Mouse (Mus musculus) yolk sac, embryonic 10.5 days (tissue): Measurements from ENCODE around the gene Bag6.
"Not testable (repeated sequence)": the region's sequence is repeated elsewhere in the genome, so short reads cannot be mapped to it uniquely, and the experiment has no call there.

Experiments
- DNase-seq: peaks from one replicate; pipeline ENCODE4 v3.0.0-alpha.2; 2017; ENCODE audit warnings: low spot score

Gene Bag6

GRCm38 (mm10) chr17:35115046-35116019 is 19.6 kb upstream of the Bag6 start, which contains the start of gene Ly6g5b:
TSS of gene Ly6g5b (minus strand) at chr17:35115428.
- no peak for DNase-seq

GRCm38 (mm10) chr17:35120745-35121142 is 14.2 kb upstream of the Bag6 start:
- no peak for DNase-seq

DNA sequence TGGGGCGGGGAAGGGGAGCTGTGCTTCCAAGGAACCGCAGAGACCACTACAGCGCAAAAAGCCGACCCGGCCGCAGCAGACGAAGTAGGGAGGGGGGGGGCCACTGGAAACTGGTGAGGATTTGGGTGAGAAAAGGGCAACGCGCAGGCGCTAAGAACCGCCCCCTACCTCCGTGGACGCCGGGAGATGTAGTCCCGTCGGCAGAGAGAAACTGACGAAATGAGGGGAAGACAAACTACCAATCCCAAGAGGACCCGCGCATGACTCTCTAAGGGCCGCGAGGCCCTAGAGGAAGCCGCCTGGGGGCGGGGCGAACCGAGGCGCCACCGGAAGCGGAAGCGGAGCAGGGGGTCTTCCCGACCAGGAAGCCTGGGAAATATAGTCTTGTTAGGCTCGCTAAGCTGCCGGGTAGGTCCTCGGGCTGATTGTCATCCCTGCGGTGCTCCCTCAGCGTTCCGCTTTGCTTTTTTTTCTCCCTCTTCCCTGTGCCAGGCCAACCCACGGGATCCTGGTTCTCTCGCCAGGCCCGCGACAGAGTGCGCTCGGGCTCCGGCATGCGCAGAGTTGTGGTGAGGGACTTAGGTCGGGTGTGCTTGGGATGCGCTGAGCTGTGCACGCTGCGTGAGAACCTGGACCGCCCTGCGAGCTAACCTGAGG is 13.7 kb upstream of the Bag6 start, which contains the start of gene Gpank1:
Gpank1 (plus strand) TSS at position 313 of the 657 bp plus-strand sequence.
- DNase-seq: peak; percentile 99

DNA sequence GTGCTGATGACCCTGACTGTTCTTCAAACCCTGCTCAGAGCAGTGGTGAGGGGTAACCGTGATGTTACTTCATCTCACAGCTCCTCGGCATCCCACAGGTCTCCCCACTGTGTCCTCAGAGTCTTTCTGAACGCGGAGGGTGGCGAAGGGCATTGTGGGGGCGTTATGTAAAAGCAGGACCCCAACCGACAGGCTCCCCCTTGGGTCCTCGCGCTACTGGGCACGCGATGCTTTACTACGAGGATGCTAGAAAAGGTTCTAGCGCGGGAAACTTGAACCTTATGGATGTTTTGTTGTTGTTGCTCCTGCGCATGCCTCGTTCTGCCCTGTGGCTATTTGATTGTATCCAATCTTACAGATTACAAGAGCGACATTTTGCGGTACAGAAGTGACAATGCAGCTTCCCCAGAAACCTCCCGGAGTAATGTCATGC is 13.1 kb upstream of the Bag6 start, which contains the start of gene Csnk2b:
Csnk2b (minus strand) TSS at position 183 of the 433 bp plus-strand sequence.
- DNase-seq: no peak

DNA sequence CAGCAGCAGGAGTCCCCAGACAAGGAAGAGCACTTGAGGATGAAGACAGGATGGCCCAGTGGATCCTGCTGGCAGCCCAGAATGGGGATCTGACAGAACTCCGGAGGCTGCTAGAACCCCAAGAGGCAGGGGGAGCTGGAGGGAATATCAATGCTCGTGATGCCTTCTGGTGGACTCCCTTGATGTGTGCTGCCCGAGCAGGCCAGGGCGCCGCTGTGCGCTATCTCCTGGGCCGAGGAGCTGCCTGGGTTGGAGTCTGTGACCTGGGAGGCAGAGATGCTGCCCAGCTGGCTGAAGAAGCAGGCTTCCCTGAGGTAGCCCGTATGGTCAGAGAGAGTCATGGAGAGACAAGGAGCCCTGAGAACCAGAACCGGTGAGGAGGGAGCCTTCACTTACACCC is 11.7 kb upstream of the Bag6 start:
- DNase-seq: not testable (repeated sequence)

GRCm38 (mm10) chr17:35124261-35124896 is 10.6 kb upstream of the Bag6 start:
- not testable (repeated sequence) for DNase-seq

DNA sequence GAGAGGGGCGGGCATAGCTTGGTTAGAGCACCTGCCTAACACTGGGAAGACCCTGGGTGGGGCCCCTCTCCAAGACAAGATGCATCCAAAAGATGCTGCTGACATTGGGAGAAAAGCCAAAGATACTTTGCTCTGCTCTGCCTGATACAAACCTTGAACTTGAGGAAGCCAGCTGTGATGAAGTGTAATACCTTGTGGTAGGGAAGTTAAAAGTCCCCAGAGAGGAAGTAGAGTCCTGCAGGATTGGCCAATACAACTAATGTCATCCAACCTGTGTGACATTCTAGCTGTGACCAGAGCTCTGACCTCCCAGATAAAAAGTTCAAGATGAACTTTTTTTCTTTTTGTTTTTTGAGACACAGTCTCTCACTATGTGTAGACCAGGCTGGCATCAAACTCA is 9.9 kb upstream of the Bag6 start:
- no peak for DNase-seq

DNA sequence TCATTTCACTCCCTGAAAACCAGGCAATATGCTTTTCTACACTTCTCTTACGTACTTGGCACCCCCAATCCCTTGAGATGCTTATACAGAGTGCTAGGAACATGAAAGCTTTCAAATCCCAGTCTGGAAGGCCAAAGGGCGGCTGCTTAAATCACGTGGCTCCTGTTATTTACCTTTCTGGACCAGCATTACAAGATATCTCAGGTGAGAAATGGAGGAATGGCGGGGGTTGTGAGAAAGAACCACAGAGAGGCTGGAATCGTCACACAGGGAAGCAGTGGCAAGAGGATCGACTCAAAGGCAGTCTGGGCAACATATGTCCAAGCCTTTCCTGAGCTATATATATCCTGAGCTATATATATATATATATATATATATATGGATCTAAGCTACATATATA is 9.4 kb upstream of the Bag6 start:
- peak; percentile 68 for DNase-seq

DNA sequence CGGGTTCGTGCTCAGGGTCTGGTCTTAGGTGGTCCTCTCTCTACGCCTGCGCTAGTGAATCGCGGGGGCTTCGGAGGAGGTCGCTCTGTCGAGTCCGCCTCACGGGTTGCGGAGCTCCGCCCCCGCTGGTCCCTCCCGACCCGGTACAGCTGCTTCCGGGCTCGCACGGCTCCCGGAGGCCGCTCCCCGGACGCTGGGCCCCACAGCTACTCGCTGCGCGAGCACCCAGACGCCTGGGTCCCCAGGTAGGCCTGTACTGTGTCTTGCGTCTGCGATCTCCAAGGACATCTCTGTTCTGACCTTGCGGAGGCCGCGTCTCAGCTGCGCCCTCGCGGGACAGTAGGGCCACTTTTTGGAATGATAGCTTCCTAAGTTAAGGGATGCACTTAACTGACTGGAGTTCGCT is 8.8 kb upstream of the Bag6 start, which contains the start of gene D17H6S53E:
D17H6S53E (plus strand) TSS at position 168 of the 406 bp plus-strand sequence.
- DNase-seq: peak; percentile 86

DNA sequence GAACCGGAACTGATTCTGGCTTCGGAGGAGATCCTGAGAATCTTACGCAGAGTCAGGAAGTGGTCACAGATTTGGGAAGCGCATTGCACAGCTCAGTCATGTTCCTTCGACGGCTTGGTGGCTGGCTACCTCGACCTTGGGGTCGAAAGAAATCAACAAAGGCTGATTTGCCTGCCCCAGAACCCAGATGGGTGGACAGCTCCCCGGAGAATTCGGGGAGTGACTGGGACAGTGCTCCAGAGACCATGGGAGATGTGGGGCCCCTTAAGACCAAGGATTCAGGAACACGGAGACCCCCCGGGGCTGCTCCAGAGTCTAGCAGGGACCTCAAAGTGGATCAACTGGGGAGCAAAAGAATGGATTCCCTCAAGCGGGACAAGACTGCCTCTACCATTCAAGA is 8.0 kb upstream of the Bag6 start:
- peak; percentile 5 for DNase-seq

DNA sequence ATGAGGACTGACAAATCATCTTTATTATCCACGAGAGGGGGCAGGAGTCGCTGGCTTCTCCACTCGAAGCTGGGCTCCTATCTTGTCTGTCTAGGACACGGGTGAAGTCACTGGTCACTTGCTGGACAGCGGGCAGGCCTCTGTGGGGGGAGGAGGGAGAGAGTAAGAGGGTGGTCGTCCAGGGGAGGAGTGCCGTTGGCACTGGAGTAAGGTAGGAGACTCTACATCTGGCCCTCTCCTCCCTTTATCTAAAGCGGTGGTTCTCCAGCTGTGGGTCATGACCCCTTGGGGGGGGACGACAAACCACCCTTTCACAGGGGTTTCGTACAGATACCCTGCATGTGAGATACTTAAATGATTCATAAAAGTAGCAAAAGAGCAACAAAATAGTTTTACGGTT is 6.0 kb upstream of the Bag6 start:
- DNase-seq: no peak

GRCm38 (mm10) chr17:35131038-35131437 is 3.9 kb upstream of the Bag6 start:
- peak; percentile 7 for DNase-seq

- peak; percentile 89 for DNase-seq
Observed at GRCm38 (mm10) chr17:35131500-35132173, 3.3 kb upstream of the Bag6 start, which contains the start of gene Apom. TSS of gene Apom (minus strand) at chr17:35132050.

DNA sequence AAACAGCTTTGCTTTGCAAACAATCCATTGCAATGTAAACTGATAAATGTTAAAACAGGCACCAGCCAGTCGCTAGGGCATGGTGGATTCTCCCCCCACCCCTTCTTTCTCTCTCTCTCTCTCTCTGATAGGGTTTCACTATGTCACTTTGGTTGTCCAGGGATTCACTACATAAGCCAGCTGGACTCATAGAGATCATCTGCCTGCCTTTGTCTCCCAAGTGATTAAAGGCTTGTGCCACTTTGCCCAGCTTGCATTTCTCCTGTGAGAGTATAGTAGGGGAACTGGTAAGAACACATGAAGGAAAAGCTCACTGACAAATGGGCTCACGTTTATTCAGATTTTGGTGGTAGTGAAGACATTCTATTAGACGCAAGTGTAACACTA is 2.8 kb upstream of the Bag6 start:
- DNase-seq: no peak

DNA sequence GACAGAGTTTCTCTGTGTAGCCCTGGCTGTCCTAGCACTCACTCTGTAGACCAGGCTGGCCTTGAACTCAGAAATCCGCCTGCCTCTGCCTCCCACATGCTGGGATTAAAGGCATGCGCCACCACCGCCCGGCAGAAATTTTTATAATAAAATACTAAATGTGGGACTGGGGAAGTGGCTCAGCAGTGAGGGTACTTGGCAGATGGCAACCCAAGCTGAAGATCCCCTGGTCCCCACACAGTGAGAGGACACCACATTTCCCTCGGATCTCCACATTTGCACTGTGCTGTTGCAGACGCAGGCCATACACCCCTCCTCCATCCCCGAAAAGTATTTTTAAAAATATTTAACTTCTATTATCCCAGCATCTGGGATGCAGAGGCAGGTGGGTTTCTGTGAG is 1.5 kb upstream of the Bag6 start:
- no peak for DNase-seq

- no peak for DNase-seq
Observed at GRCm38 (mm10) chr17:35135591-35136320, 778 bp downstream of the Bag6 start.

GRCm38 (mm10) chr17:35139269-35139668 is 4.3 kb downstream of the Bag6 start:
- no peak for DNase-seq

- DNase-seq: no peak
Observed at GRCm38 (mm10) chr17:35140490-35140996, 5.6 kb downstream of the Bag6 start.

- DNase-seq: no peak
Observed at GRCm38 (mm10) chr17:35141971-35142370, 7.0 kb downstream of the Bag6 start.

GRCm38 (mm10) chr17:35146139-35146538 is 11.2 kb downstream of the Bag6 start:
- no peak for DNase-seq

DNA sequence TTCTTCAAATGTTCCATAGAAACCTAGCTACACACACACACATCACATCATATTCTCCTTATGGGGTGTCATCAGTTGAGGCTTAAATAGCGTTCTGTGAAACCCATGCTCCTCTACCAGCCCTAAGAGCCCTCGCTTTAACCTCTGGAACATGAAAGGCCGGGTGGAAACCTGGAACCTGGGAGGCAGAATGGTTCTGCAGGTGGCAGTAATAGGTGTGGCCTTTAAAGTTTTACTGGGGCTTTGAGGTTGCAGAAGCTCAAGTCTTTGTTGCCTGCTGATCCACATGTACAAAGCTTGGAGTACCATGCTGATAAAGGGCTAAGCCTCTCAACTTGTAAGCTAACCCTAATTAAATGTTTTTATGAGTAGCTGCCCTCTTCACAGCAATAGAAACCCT is 12.4 kb downstream of the Bag6 start:
- no peak for DNase-seq
